Mouse (Mus musculus): Measurements from ENCODE around the gene Adam1a. TPM values are rescaled to one million over a fixed set of nuclear protein-coding genes. Genes with fewer than 3 reads are reported as not detected.

Adam1a gene
- 2.1 and 3.1 TPM in 2 replicates for total RNA-seq (2015)
- 2.2 and 3.1 TPM in 2 replicates for total RNA-seq (2017)

GRCm38 (mm10) chr5:121544910-121545792 is at the start of gene Adam1a, which contains the start of gene Gm42878:
Gene Adam1a, minus strand, starts transcription at chr5:121545482.
Gene Gm42878, minus strand, starts transcription at chr5:121545482.
- ATAC-seq (ENCODE audit: poor library complexity, severe bottlenecking) = peak; percentile 48

GRCm38 (mm10) chr5:121594714-121595313 is 49.5 kb upstream of the Adam1a start:
- no peak for ATAC-seq (ENCODE audit: poor library complexity, severe bottlenecking)

DNA sequence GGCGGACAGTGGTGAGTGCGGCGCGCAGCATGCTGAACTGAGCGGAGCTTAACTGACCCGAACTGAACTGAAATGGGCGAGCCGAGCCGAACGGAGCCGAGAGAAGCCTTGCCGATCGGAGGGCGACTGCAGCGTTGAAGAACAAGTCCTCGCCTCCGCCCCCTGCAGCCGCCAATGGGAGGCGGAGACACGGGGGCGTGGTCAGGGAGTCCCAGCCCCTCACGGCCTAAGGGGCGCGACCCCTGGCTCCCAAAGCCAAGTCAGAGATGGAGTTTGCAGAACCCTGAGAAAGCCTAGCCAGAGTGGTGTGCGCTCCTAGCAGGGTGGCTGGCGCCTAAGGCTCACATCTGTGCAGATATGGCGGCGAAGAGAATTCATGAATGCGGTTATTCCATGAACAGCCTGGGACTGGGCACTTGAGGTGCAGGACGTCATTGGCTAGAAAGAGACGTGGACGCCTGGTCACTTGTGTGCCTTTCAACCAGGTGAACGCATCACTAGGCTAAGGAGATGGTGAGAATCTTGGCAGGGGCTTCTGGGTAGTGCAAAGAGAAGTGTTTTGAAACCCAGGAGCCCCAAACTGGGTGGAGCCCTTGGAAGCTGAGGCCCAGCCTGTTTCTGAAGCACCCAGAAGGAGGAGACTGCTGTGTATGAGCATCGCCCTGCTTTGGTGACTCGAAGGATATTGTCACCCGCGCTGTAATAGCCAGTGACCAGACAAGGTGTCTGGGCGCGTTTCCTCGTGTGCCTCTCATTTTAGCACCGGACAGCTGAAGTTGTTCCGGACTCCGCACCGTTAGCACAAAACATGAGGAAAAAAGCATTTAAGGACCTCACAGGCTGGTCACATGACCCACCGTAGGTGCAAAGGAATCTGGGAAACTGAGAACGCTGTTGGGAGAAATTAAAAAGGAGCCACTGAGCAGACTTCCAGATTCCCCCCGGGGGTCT is 48.4 kb upstream of the Adam1a start, which contains the start of gene Aldh2:
TSS of gene Aldh2 (minus strand) at position 374 of the 951 bp plus-strand sequence.
- ATAC-seq (ENCODE audit: poor library complexity, severe bottlenecking) = peak; percentile 83

DNA sequence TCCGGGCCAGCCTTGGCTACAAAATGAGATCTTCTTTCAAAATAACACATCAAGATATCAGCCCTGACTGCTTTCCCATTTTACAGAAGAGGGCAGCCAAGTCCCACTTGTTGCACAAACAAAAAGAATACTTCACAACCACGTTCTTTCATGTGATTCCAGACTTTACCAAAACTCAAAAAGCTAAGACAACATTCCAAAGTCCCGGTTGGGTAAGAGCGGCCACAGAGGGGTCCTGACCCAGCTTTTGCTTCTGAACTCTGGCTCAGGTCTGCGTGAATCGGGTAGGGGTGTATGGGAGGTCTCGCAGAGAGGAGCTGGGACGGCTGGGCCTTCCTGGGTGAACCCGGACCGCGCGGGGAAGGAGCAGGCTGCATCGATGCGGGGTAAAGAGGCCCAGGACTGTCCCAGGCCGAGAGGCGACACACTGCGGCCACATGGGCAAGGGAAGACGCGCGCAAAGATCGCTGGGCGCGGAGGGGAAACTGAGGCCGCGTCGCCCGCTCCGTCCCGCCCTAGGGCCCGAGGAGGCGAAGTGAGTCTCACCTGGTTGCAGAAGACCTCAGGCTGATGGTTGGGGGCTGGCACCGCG is 47.6 kb upstream of the Adam1a start:
- no peak for ATAC-seq (ENCODE audit: poor library complexity, severe bottlenecking)

GRCm38 (mm10) chr5:121592064-121592815 is 47.0 kb upstream of the Adam1a start:
- no peak for ATAC-seq (ENCODE audit: poor library complexity, severe bottlenecking)

- ATAC-seq (ENCODE audit: poor library complexity, severe bottlenecking) = no peak
Observed at GRCm38 (mm10) chr5:121591417-121592063, 46.3 kb upstream of the Adam1a start.

DNA sequence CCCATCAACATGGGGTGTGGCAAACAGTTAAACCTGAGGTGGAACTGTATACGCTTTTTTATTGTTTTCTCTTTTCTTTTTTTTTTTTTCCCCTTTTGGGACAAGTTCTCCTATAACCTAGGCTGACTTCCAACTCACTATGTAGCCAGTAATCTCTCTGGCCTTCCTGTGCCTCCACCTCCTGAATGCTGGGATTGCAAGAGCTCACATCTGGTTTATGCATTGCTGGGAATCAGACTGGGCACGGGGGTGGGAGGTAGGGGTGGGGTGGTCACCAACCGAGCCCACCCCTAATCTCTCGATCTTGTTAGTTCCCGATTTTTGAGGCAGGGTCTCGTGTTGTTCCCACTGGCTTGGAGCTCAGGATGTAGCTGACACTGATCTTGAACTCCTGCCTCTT is 44.6 kb upstream of the Adam1a start:
- ATAC-seq (ENCODE audit: poor library complexity, severe bottlenecking) = no peak

DNA sequence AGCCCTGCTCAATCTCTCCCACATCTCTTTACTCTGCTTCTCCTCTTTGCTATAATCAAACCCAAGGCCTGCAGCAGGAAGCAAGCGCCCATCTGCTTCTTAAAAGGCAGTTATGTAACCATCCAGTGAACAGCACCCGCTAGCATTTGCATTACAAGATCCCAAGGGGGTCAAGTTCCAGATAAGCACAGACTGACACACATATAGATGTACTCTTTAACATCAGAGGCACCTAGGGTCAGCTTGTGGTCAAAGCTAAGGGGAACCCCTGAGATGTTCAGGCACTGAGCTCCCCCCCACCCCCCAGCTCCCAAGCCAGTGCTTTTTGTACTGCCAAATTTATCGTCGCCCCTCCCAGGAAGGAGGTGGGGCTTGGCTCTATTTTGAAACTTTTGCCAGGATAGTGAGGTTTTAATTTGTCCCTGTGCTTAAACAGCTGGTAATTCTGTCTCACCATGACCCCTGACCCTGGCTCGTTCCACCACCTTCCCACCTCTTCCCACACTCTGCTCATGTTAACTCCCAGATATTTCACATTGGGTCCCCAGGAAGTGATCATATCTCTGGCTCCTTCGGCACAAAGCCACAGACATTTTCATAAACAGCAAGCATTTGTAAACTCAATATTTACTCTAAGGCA is 41.2 kb upstream of the Adam1a start:
- peak; percentile 41 for ATAC-seq (ENCODE audit: poor library complexity, severe bottlenecking)

- ATAC-seq (ENCODE audit: poor library complexity, severe bottlenecking) = no peak
Observed at GRCm38 (mm10) chr5:121585699-121586098, 40.4 kb upstream of the Adam1a start.

- no peak for ATAC-seq (ENCODE audit: poor library complexity, severe bottlenecking)
Observed at GRCm38 (mm10) chr5:121585005-121585404, 39.7 kb upstream of the Adam1a start.

DNA sequence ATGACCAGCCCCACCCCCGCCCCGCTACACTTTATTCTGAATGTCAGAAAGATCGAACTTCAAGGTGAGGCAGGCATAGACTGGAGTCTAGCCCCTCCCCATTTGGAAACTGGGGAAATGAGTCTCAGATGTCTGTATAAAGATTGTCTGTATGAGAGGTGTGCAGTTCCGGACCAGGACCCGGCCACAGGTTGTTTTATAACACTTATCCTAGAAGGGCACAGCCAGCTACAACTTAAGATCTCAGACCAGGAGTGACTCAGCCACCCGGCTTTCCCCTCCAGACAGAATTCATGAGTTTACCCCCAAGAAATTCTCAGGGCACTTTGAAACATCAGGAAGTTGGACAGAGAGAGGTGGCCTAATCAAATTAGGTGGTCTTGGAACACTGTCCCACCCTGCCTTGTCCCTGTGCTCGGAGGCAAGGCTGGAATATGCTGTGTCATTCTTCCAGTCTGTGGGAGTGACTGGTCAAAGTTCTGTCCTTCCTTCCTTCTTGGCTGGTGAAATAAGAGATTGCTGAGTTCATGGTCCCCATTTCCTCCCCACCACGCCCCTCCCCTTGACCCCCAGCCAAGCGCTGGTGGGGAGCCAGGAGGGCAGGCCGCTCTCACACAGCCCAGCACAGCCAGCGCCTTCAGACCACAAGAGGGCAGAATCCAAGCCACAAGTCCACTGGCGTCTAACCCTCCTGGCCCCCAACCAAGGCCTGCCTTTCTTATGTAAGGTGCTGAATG is 38.7 kb upstream of the Adam1a start:
- peak; percentile 95 for ATAC-seq (ENCODE audit: poor library complexity, severe bottlenecking)

DNA sequence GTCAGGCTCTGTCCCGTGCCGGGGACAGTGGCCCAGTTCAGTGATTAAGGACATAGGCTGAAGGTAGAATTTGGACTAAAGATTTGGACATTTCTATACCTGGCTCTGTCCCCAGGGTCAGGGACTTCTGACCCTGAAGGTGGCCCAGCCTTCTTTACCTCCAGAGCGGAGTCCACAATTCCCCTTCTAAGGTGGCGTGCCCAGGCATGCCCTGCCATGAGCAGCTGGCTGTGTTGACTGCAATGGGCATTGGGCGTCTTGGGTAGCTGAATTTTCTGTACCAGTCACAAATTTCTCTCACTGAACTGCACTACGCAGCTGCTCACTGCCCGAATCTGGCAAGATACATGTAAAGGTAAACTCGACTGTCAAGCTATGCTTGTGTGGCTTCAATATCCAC is 36.7 kb upstream of the Adam1a start:
- no peak for ATAC-seq (ENCODE audit: poor library complexity, severe bottlenecking)

DNA sequence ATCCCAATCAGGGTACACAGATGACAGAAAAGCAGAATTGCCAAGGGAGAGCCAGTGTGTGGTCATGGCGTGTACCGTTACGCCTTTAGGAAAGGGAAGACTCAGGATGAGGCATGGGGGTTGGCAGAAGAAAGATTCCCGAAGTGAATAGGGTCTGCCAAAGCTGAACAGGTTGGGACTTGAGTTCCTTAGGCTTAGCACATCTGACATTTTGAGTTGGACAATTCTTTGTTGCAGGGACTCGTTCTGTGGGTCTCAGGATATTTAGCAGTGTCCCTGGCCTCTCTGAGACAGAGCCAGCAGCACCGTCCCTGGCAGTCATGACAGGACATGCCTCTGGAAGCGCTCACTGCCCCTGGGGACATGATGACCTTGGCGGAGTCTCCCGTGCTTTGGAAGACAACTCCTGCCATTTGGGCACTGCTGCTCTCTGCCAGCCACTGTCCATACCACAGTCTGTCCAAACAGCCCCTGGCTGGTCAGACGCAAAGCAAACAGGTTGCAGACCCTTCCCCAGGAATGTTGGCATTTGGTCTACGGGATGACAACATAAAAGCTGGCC is 31.7 kb upstream of the Adam1a start:
- ATAC-seq (ENCODE audit: poor library complexity, severe bottlenecking) = no peak

DNA sequence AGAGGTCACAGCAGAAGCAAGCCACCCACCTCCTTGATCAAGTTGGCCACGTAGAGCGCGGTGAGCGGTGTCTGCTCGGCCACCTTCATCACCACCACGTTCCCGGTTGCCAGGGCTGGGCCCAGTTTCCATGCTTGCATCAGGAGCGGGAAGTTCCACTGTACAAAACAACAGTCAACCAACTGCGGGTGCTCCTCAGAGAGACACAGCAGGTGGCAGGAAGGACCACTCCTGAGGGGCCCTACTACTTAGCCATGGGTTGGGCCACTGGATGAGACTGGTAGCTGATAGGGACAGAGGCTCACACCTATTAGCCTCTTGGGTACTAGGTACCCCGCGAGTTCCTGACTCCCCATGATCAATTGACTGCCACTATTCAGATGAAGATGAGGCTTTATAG is 30.6 kb upstream of the Adam1a start:
- ATAC-seq (ENCODE audit: poor library complexity, severe bottlenecking) = no peak

DNA sequence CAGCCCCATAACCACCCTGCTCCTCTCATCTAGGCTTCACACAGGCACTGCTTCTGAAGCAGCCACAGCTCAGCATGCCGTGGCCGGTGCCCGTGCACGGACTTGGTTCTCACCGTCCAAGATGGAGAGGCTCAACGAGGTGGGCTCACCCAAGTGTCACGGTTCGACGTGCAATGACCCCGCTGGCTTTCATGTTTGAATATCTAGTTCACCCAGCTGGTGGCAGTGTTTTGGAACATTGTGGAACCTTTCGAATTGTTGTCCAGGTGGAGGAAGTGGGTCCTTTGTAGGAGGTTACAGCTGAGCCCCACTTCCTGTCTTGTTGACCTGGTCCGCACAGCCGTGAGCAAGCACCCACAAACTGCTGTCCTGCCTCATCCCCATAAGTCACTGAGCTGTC is 28.9 kb upstream of the Adam1a start:
- ATAC-seq (ENCODE audit: poor library complexity, severe bottlenecking) = no peak

DNA sequence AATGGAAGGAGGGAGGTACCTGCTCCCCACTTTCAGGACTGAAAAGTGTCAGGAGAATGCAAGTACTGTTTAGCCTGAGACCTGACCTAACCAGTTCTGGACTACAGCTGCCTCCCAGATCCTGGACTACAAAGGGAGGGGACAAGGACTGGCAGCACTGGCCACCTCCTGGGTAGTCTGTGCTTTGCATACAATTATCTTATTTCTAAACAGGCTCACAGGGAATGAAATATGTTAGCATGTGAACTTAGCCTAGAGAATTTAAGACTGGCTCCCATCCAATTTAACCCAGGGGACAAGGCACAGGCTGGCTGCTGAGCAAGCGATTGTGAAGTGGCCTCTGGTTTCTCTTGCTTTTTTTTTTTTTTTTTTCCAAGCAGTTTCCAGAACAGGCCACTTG is 25.5 kb upstream of the Adam1a start:
- no peak for ATAC-seq (ENCODE audit: poor library complexity, severe bottlenecking)

GRCm38 (mm10) chr5:121569881-121570420 is 24.7 kb upstream of the Adam1a start:
- no peak for ATAC-seq (ENCODE audit: poor library complexity, severe bottlenecking)

Data from megakaryocyte, adult 5-6 weeks (primary cell).